Mouse (Mus musculus) hindbrain, embryonic 16.5 days (tissue): ENCODE measurements at regions not wholly inside any gene's neighbourhood (a gene's known extent, or its start where the extent isn't known, plus 50 kb on each side); places are given as distances from the start of the nearest gene placed in this dataset.

ENCODE experiments used
- ATAC-seq: fragments of 200-750 bp; cut with Nextera tagmentation; 2 replicates; pipeline ENCODE4 v1.8.0; 2017; ENCODE audit warnings: moderate TSS enrichment, moderate library complexity
- H3K27ac ChIP-seq: fragments of 300-500 bp; sonication (generic); 2 replicates; pipeline ENCODE4 v1.5.1; 2014; ENCODE audit warnings: low read depth, mild to moderate bottlenecking, control low read depth, low read length, moderate library complexity
- H3K27me3 ChIP-seq: fragments of 300-500 bp; sonication (generic); replicated peaks from 2 replicates; pipeline ENCODE4 v1.6.1; 2014; ENCODE audit warnings: low read length; ENCODE audit not compliant: control insufficient read depth, insufficient read depth
- H3K36me3 ChIP-seq: fragments of 300-500 bp; sonication (generic); 2 replicates; pipeline ENCODE4 v1.6.1; 2014; ENCODE audit warnings: mild to moderate bottlenecking, low read length, moderate library complexity, mixed read lengths; ENCODE audit not compliant: control insufficient read depth, insufficient read depth
- H3K4me1 ChIP-seq: fragments of 300-500 bp; sonication (generic); 2 replicates; pipeline ENCODE4 v1.6.1; 2014; ENCODE audit warnings: low read depth, low read length; ENCODE audit not compliant: control insufficient read depth, insufficient read depth
- H3K4me2 ChIP-seq: fragments of 300-500 bp; sonication (generic); 2 replicates; pipeline ENCODE4 v1.6.1; 2014; ENCODE audit warnings: mild to moderate bottlenecking, low read length, control low read depth, moderate library complexity
- H3K4me3 ChIP-seq: fragments of 300-500 bp; sonication (generic); 2 replicates; pipeline ENCODE4 v1.5.1; 2014; ENCODE audit warnings: mild to moderate bottlenecking, low read length, control low read depth, moderate library complexity
- H3K9ac ChIP-seq: fragments of 300-500 bp; sonication (generic); 2 replicates; pipeline ENCODE4 v1.6.1; 2014; ENCODE audit warnings: low read depth, mild to moderate bottlenecking, control low read depth, low read length, moderate library complexity
- H3K9me3 ChIP-seq: fragments of 300-500 bp; sonication (generic); 2 replicates; pipeline ENCODE4 v1.6.1; 2014; ENCODE audit warnings: mild to moderate bottlenecking, low read length, moderate library complexity; ENCODE audit not compliant: control insufficient read depth
- WGBS: fragments of 180-500 bp; shearing (Covaris S2); extraction: QIAGEN DNeasy Blood & Tissue Kit; methylation state at CpG from one replicate; pipeline ENCODE4 v1.1.7; 2014; 5-methylcytosine and 5-hydroxymethylcytosine counted together

GRCm38 (mm10) chr3:9340344-9340743 lies 269.5 kb downstream of the Zfp704 start:
- H3K4me3 ChIP-seq: peak overlapping the region; percentile 42
- H3K27me3 ChIP-seq: peaks cover 5% of the 10 kb centered on the region
- peak overlapping the region; percentile 84 for H3K4me2 ChIP-seq
- peak overlapping the region; percentile 66 for H3K27ac ChIP-seq
- no peaks in the 10 kb centered on the region for H3K36me3 ChIP-seq
- H3K9ac ChIP-seq: no peak overlapping the region; the same call in 1 of the 2 replicates
- peak; percentile 73; the same call in 1 of the 2 replicates for ATAC-seq
- WGBS: 26% methylated on average over 4 of the region's 4 CpGs
- no peaks in the 10 kb centered on the region for H3K9me3 ChIP-seq
- peaks cover 9% of the 10 kb centered on the region; the same call in 1 of the 2 replicates for H3K4me1 ChIP-seq

GRCm38 (mm10) chr3:9339669-9340068 lies 270.2 kb downstream of the Zfp704 start:
- H3K4me3 ChIP-seq: no peak overlapping the region
- no peak overlapping the region for H3K4me2 ChIP-seq
- H3K4me1 ChIP-seq: peaks cover 11% of the 10 kb centered on the region
- H3K27me3 ChIP-seq: no peaks in the 10 kb centered on the region
- no peaks in the 10 kb centered on the region for H3K9me3 ChIP-seq
- no peak for ATAC-seq
- no peak overlapping the region for H3K9ac ChIP-seq
- no peaks in the 10 kb centered on the region for H3K36me3 ChIP-seq
- H3K27ac ChIP-seq: no peak overlapping the region
- WGBS: 79% methylated on average over 4 of the region's 4 CpGs

GRCm38 (mm10) chr3:9335580-9335979 lies 274.3 kb downstream of the Zfp704 start:
- Histone ChIP-seq H3K36me3 (no peaks in the 10 kb centered on the region), H3K27ac (no peak overlapping the region), H3K4me1 (peaks cover 9% of the 10 kb centered on the region), H3K4me2 (no peak overlapping the region), H3K9ac (no peak overlapping the region), H3K9me3 (no peaks in the 10 kb centered on the region), H3K4me3 (no peak overlapping the region), H3K27me3 (no peaks in the 10 kb centered on the region)
- ATAC-seq: no peak
- WGBS: 47% methylated on average over 4 of the region's 4 CpGs
